Mouse (Mus musculus) embryonic stem cell, embryonic (primary cell): Measurements from ENCODE around the gene Kcnk4.
"Not testable (repeated sequence)": the region's sequence is repeated elsewhere in the genome, so short reads cannot be mapped to it uniquely, and the experiment has no call there.

Source experiments
- CTCF ChIA-PET, 4 experiments: fragments of 300-600 bp in 2 of 4; fragments of 350-600 bp in 2 of 4; sonication (Branson Sonifier 250); formaldehyde crosslinking; loops; one replicate each; lab custom pipeline; 2022; ENCODE audit warnings: inconsistent platforms in 2 of 4; lab: Charles Lee
- POLR2A ChIA-PET, 4 experiments: fragments of 300-600 bp in 2 of 4; fragments of 350-600 bp in 2 of 4; sonication (Branson Sonifier 250); formaldehyde crosslinking; loops; one replicate each; lab custom pipeline; 2022; ENCODE audit warnings: antibody characterized with exemption in 4 of 4, inconsistent platforms in 1 of 4; lab: Charles Lee

The Kcnk4 gene

DNA sequence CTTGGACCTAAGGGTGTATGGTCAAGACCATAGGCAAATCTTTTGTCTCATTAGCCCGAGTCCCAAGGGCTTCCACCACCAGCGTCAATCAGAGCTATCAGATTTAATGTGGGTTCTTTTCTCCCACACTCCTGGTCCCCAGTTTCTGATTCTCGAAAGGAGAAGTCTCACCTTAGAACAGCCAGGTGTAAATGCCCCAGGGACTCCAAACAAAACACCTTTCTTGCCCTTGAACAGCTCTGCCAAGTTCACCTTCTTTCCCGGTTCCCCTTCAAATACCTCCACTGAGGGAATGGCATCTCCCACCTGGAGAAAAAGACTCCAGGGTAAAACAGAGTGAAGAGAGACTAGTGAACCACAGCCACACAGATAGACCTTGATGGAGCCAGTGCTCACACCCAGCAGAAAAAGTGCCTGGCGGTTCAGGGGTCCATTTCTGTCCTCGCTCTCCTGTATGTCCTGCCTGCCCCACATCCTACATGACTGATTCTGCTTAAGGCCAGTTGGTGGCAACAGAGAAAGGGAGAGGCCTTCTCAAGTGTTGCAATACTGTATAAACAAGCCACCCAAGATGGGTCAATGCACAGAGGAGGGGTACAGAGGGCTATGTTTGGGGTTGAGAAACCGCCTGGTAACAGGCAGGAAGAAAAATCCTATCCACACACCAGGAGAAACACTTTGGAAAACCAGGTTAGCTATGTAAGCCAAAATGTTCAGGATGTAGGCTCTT is 26.3 kb downstream of the Kcnk4 start:
- ChIA-PET POLR2A (interaction anchor here in 2 of 4 experiments (5.6 to 6.8 kb wide), 2 partner anchors 14 kb away, joined by 43 to 58 read pairs; partner anchors contain the start of gene Esrra (in 2 of the 2)), CTCF (no interaction called here)

DNA sequence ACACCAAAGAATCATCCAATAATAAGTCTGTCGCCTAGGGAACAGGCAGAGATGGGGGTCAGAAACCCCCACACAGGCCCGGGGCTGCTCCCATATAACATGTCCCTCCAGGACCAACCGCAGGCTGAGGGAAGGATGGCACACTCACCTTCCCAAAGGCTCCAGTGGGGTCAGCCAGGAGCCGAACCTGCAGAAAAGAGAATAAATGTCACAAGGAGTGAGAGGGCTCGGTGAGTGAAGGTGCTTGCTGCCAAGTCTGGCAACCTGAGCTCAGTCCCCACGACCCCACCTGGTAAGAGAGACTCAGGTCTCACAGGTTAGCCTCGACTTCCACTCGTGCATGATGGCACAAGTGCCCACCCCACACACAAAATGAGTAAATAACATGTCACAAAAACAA is 27.2 kb downstream of the Kcnk4 start:
- CTCF ChIA-PET, result no interaction called here
- POLR2A ChIA-PET, result interaction anchor here in 1 of 4 experiments (5.6 kb wide), 1 partner anchor 14 kb away, joined by 43 read pairs; the partner anchor contains the start of gene Esrra

DNA sequence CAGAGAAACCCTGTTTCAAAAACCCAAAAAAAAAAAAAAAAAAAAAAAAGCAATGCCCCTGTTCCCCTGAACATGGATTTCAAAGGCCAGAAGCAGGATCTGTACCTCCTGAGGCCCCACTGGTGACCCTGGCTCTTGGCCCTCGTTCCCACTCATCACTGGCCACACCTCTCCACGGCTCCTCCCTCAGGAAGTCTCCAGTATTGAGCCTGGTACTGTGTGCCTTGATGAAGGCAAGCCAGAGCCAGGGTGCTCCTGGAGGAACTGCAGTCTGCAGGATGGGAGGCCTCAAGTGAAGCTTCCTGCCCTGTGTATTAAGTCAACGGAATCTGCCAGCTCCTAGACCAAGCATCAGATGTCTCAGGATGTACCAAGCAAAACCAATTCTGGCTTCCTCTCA is 28.1 kb downstream of the Kcnk4 start:
- POLR2A ChIA-PET, result interaction anchor here in 2 of 4 experiments (0.6 kb wide), 2 partner anchors 134 to 635 kb away, joined by 4 to 7 read pairs; partner anchors contain the start of gene Stip1 (in 1 of the 2)
- CTCF ChIA-PET, result interaction anchor here in 1 of 4 experiments (0.6 kb wide), 1 partner anchor 227 kb away, joined by 3 read pairs; no protein-coding TSS in a partner anchor

DNA sequence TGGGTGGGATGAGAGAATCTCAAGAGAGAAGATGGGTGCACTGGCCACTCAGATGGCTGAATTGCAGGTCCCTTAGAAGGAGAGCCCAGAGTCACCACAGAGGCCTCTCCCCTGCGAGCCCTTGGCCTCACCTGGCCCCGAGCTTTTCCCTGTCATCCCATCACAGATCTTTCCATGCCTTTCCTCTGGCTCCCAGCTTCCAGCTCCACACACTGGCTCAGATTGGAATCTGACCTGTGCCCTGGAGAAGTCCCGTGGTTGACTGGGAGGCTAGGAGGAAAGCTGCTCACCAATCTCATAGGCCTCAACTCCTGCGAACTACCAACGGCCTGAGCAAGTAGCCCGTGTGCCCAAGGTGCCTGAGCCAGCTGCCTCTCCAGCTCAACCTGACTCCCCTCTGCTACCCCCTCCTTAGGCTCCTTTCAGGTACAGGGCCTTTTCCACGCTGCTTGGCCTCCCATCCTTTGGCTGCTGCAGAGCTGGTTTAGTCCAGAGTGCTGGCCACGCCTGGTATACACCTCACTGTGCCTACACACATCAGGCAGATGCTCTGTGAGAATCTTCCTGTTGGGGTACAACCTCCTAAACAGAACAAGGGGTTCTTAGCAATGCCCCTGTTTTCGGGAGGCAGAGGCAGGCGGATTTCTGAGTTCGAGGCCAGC is 28.7 kb downstream of the Kcnk4 start:
- ChIA-PET POLR2A (interaction anchor here in 2 of 4 experiments (0.6 to 1.1 kb wide), 3 partner anchors 17 to 635 kb away, joined by 3 to 7 read pairs (median 4); partner anchors contain the start of gene Stip1 (in 1 of the 2)), CTCF (interaction anchor here in 1 of 4 experiments (0.6 kb wide), 1 partner anchor 227 kb away, joined by 3 read pairs; no protein-coding TSS in a partner anchor)

DNA sequence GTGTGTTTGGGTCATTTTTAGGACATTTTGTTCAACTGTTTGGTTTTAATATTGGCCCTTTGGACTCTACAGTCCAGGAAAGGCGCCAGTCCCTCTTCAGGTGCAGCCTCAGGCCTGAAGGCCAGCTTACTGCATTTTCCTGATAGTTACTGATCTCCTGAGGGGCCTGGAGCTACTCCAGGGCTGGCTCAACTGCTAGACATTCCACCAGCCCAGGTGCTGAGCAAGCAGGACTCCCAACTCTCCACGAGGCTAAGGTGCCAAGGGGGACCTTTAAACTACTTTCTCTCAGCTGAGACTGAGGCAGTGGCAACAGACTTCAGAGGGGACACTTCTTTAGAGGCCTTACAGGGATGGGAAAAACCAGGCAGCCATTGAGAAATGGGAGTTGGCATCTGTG is 29.5 kb downstream of the Kcnk4 start:
- ChIA-PET CTCF (no interaction called here), POLR2A (interaction anchor here in 1 of 4 experiments (1.1 kb wide), 1 partner anchor 16 kb away, joined by 3 read pairs; no protein-coding TSS in a partner anchor)

DNA sequence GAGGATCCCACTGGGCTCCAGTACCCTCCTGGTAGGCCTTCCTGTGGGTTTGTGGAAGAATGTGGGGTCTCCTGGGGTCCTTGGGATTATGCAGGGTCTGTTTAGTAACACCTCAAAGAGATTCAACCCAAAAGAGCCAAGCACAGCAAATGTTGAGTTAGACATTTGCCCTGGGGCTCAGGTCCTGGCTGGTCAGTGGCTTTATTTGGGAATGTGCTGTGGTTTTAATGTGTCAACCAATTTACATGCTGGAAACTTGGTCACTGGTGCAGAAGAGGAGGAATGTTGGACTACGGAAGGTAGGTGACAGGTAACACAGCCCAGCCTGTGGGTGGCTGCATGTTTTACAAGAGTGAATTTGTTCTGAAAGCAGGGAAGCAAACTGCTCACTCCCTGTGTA is 31.3 kb downstream of the Kcnk4 start:
- CTCF ChIA-PET, result no interaction called here

DNA sequence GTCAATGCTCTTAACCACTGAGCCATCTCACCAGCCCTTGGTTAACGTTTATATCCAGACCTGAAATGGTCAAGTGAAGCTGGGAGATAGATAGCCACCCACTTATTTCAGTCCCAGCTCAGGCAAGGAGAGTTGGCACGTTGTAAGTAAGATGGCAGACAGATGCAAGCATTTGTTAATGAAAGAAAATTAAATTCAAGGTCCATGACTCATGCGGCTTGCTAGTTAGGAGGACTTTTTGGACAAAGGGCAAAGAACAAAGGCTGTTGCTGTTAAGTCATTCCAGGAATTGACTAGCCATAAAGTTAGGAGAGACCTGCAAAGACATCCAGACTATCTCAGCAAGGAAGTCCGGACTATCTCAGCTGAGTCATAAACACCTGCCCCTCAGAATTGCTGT is 34.7 kb downstream of the Kcnk4 start:
- ChIA-PET POLR2A (interaction anchor here in 1 of 4 experiments (1.2 to 1.8 kb wide), 2 partner anchors 22 to 76 kb away, joined by 3 to 4 read pairs; partner anchors contain the start of genes Esrra and Plcb3), CTCF (interaction anchor here in 1 of 4 experiments (0.6 kb wide), 1 partner anchor 805 kb away, joined by 5 read pairs; no protein-coding TSS in a partner anchor)

More for the DNA sequence above, 31.3 kb downstream of the Kcnk4 start:
- POLR2A ChIA-PET, result no interaction called here

DNA sequence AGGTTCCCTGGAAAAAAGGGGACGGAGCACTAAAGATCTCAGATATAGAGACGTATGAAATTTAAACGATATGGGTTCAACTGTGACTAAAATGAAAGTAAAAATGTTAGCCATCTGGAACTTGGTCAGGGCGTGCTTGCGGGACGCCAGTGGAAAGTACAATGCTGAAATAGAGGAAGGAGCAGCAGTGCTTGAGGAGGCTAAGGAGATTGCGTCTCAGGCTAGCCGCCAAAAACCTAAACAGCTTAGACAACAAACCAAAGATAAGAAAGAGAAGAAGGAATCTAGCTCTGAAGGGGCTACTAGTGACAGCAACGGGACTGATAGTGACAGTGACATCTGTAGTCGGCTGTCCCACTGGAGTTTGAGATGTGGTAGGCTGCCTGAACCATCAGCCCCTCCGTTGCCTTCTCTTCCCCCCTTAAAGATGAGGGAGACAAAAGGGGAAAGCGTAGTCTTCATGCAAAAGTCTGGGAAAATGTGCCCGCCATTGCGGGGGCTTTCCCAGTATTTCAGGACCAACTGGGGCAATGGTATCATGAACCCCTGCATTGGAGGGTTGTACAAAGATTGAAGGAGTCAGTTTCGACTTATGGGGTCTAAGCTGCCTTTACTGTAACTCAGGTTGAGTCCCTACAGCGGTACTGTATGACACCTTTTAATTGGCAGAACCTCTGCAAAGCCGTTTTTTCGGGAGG is 38.6 kb downstream of the Kcnk4 start:
- CTCF ChIA-PET, POLR2A ChIA-PET: not testable (repeated sequence)

DNA sequence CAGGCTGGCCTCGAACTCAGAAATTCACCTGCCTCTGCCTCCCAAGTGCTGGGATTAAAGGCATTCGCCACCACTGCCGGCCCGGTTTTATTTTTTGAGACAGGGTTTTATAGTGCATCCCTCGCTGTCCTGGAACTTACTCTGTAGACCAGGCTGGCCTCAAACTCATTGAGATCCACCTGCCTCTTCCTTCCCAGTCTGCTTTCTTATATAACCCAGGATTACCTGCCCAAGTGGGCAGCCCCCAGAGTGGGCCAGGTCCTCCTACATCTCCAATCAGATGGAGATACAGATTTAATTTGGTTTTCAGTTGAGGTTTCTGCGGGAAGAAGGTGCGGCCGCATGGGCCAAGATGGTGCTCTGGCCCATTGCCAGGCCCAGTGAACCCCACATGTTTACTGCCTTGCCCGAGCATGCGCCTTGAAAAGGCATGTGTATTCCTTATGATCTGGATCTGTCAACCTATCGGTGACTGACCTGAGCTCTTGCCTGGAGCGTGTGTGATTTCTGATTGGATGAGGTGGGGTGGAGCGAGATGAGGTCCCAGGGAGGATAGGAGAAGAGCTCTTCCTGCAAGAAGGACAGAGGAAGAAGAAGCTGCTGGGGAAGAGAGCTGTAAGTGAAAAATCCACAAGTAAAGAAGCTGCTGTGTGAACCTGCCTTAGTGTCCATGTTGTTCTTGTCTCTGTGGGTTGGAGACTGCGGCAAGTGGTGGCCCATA is 40.4 kb downstream of the Kcnk4 start:
- CTCF ChIA-PET, result no interaction called here

DNA sequence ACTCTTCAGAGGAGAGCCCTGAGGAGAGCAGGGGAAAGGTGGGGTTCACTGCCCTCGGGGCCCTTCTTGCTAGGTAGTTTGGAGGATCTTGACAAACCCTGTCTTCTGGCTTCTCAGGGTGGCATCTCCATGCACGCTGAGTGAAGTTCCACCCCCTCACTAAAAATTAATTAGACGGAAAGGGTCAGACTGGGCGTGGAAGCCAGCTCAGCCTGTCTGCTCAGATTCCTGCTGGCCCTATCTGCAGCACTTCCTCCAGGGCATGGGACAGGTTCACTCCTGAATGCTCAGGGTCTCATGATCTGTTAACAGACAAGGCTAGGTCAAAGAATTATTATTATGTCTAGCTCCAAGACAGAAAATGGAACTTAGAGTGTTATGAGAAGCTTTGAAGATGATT is 41.8 kb downstream of the Kcnk4 start:
- CTCF ChIA-PET, result no interaction called here
- POLR2A ChIA-PET, result no interaction called here

More for the DNA sequence above, 40.4 kb downstream of the Kcnk4 start:
- POLR2A ChIA-PET, result interaction anchor here in 2 of 4 experiments (0.6 to 1.1 kb wide), 10 partner anchors 9 to 918 kb away, joined by 3 to 6 read pairs (median 4); partner anchors contain the start of genes Trmt112 (in 2 of the 2), Bad (in 1 of the 2) and Esrra (in 1 of the 2)

DNA sequence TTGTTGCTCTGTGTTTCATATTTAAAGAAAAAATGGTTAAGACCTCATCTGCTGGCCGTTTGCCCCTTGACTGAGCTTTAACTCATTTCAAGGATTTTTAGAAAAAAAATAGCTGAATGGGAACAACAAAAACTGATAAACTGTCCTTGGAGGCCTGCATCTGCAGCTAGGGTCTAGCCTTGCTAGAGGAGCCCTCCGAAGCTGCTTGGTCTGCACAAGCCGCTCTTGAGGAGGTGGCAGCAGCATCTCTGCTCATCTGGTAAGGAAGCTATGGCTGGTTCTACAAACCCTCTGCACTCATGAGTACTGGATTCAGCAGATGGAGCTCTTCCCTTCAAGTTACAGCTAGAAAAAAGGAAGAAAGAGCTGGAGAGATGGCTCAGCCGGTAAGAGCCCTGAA is 56.4 kb downstream of the Kcnk4 start:
- ChIA-PET CTCF (interaction anchor here (0.6 to 1.5 kb wide), 8 partner anchors 8 to 194 kb away, joined by 3 to 8 read pairs (median 3); partner anchors contain the start of gene Ccdc88b (in 1 of the 4)), POLR2A (interaction anchor here in 2 of 4 experiments (0.7 to 1.2 kb wide), 3 partner anchors 63 to 119 kb away, joined by 3 to 11 read pairs (median 3); partner anchors contain the start of gene Gpr137 (in 1 of the 2))

DNA sequence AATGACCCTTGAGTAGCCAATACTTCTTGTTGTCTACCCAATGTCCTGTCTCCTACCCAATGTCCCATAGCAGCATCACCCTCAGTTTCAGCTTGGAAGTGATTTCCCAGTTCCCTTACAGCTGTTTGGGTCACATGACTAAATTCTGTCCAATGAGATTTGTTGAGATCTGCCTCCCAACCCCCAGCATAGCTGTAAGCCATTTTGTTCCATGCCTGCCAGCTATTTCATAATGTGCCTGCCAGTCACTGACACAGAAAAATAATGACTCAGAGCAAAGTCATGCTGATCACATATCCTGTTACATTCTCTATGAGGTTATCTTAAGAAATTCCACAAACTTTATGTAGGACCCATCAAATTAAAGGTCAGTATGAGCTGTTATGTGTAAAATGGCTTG is 57.5 kb downstream of the Kcnk4 start:
- ChIA-PET POLR2A (no interaction called here), CTCF (no interaction called here)

DNA sequence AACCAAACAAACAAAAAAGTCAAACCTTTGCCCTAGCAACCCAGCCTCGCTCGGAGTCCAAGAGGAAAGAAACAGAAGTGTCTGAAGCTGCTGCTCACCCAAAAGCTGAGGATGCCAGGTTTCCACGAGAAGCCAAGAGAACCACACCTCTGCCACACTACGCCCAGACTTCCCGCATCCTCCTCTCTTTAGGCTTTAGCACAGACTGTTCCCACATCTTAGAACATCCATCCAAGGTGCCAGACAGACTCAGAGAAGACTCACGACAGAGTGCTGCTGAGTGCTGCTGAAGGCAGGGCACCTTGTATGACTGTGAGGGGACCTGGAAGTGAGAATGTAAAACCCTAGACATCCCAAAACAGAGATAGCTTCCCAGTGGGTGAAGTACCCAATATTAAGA is 58.5 kb downstream of the Kcnk4 start:
- POLR2A ChIA-PET, result interaction anchor here in 3 of 4 experiments (0.6 to 1.8 kb wide), 4 partner anchors 10 to 478 kb away, joined by 3 to 4 read pairs (median 4); partner anchors contain the start of genes Prdx5 (in 1 of the 3) and Trmt112 (in 1 of the 3)
- CTCF ChIA-PET, result no interaction called here

DNA sequence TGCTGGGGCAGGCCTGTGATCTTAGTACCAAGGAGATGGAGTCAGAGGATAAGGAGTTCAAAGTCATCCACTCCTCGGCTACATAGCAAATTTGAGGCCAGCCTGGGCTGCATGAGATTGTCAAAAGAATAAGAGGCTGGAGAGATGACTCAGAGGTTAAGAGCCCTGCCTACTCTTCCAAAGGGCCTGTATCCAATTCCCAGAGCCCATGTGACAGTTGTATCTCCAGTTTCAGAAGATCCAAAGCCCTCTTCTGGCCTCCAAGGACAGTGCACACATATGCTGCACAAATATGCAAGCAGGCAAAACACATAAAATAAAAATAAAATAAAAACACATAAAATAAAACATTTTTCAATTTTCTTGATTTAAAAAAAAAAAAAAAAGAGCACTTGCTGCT is 60.1 kb downstream of the Kcnk4 start:
- ChIA-PET CTCF (interaction anchor here in 3 of 4 experiments (0.5 to 1.5 kb wide), 4 partner anchors 18 to 382 kb away, joined by 3 to 7 read pairs (median 4); no protein-coding TSS in a partner anchor), POLR2A (interaction anchor here in 3 of 4 experiments (0.6 to 1.8 kb wide), 7 partner anchors 9 to 509 kb away, joined by 3 to 5 read pairs (median 4); partner anchors contain the start of gene Stip1 (in 1 of the 3))
